Mouse (Mus musculus): Measurements from ENCODE around the gene Nfkbid.
A peak's percentile ranks its signal among the peaks of the same experiment; 100 is the strongest.

Nfkbid gene

GRCm38 (mm10) chr7:30429327-30429726 is 7.8 kb downstream of the Nfkbid start:
- DNase-seq (ENCODE audit: low spot score in 2 of 2): no peak

- DNase-seq (ENCODE audit: low spot score in 2 of 2): no peak
These were observed 8.7 kb downstream of the Nfkbid start for GRCm38 (mm10) chr7:30430191-30430590.

GRCm38 (mm10) chr7:30431793-30432192 is 10.3 kb downstream of the Nfkbid start:
- peak; percentile 91 to 92 for DNase-seq (ENCODE audit: low spot score in 2 of 2)

- no peak for DNase-seq (ENCODE audit: low spot score in 2 of 2)
These were observed 12.7 kb downstream of the Nfkbid start for GRCm38 (mm10) chr7:30434238-30434637.

- DNase-seq (ENCODE audit: low spot score in 2 of 2): no peak
These were observed 13.2 kb downstream of the Nfkbid start for GRCm38 (mm10) chr7:30434701-30435100.

- no peak for DNase-seq (ENCODE audit: low spot score in 2 of 2)
These were observed 13.6 kb downstream of the Nfkbid start for GRCm38 (mm10) chr7:30435156-30435555.

GRCm38 (mm10) chr7:30436879-30437278 is 15.3 kb downstream of the Nfkbid start:
- no peak for DNase-seq (ENCODE audit: low spot score in 2 of 2)

GRCm38 (mm10) chr7:30439734-30440133 is 18.2 kb downstream of the Nfkbid start:
- no peak for DNase-seq (ENCODE audit: low spot score in 2 of 2)

- DNase-seq (ENCODE audit: low spot score in 2 of 2): peak; percentile 65 to 73
These were observed 19.2 kb downstream of the Nfkbid start for GRCm38 (mm10) chr7:30440697-30441096.

GRCm38 (mm10) chr7:30443696-30444095 is 22.2 kb downstream of the Nfkbid start:
- no peak for DNase-seq (ENCODE audit: low spot score in 2 of 2)

- DNase-seq (ENCODE audit: low spot score in 2 of 2): peak; percentile 89 to 93
These were observed 22.8 kb downstream of the Nfkbid start for GRCm38 (mm10) chr7:30444154-30444970.

- peak; percentile 84 to 86 for DNase-seq (ENCODE audit: low spot score in 2 of 2)
These were observed 23.6 kb downstream of the Nfkbid start, which contains the start of gene Aplp1 for GRCm38 (mm10) chr7:30444971-30445751. Gene Aplp1, minus strand, starts transcription at chr7:30445535.

GRCm38 (mm10) chr7:30450241-30450640 is 28.7 kb downstream of the Nfkbid start:
- DNase-seq (ENCODE audit: low spot score in 2 of 2): peak; percentile 59 to 63

GRCm38 (mm10) chr7:30453327-30453726 is 31.8 kb downstream of the Nfkbid start:
- no peak for DNase-seq (ENCODE audit: low spot score in 2 of 2)

- DNase-seq (ENCODE audit: low spot score in 2 of 2): no peak
These were observed 32.2 kb downstream of the Nfkbid start for GRCm38 (mm10) chr7:30453766-30454165.

GRCm38 (mm10) chr7:30454259-30454658 is 32.7 kb downstream of the Nfkbid start:
- no peak for DNase-seq (ENCODE audit: low spot score in 2 of 2)

GRCm38 (mm10) chr7:30456487-30456886 is 35.0 kb downstream of the Nfkbid start:
- no peak for DNase-seq (ENCODE audit: low spot score in 2 of 2)

- DNase-seq (ENCODE audit: low spot score in 2 of 2): no peak
These were observed 35.5 kb downstream of the Nfkbid start for GRCm38 (mm10) chr7:30456911-30457628.

- DNase-seq (ENCODE audit: low spot score in 2 of 2): peak; percentile 82 to 85
These were observed 36.2 kb downstream of the Nfkbid start, which contains the start of the genes Kirrel2 and Nphs1 for GRCm38 (mm10) chr7:30457629-30458330. Gene Kirrel2, minus strand, starts transcription at chr7:30457690. Gene Nphs1, plus strand, starts transcription at chr7:30458315.

- no peak for DNase-seq (ENCODE audit: low spot score in 2 of 2)
These were observed 38.0 kb downstream of the Nfkbid start for GRCm38 (mm10) chr7:30459484-30459883.

GRCm38 (mm10) chr7:30463568-30463967 is 42.0 kb downstream of the Nfkbid start:
- DNase-seq (ENCODE audit: low spot score in 2 of 2): no peak

Measured in right cerebral cortex, postnatal 10 days (tissue).